Mouse (Mus musculus): Measurements from ENCODE around the gene Wnt9b. TPM values are rescaled to one million over a fixed set of nuclear protein-coding genes. Genes with fewer than 3 reads are reported as not detected.

Gene Wnt9b
- not detected for total RNA-seq (2023)

DNA sequence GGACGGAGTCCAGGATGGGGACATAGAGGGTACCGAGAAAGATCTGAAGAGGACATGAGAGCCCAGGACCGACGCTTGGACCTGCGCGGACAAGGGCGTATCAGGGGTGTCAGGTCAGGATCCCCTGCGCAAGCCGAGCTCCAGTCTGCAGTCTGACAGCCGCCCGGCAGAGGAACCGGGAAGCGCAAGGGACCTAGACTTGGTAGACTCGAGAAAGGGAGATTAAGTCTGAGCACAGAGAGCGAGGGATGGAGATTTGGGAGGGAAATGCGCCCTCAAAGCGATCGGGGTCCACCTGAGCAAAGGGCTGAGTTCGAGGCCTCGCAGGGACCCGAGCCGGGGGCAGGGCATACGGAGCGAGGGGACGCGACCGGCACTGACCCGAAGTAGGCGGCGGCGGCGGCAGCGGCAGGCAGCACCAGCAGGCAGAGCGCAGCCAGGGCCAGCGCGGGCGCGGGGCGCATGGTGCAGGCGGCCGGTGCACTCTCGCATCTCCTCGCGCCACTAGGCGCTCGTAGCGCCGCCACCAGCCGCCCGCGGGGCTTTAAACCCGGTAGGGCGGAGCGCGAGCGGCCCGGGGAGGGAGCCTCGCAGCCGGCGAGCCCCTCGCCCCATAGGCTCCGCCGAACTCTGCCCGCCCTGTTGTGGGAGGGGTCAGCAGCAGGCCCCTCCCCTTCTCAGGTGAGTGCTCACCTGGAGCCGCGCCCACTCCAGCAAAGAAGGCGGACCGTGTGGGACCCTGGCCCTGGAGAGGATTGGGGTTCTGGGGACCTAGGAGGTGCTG lies at the start of gene Wnt9b:
TSS of gene Wnt9b (minus strand) at position 516 of the 784 bp plus-strand sequence.

GRCm38 (mm10) chr11:103773387-103774227 lies 24.0 kb upstream of the Wnt9b start, which contains the start of gene Wnt3:
Gene Wnt3, plus strand, starts transcription at chr11:103774150.

DNA sequence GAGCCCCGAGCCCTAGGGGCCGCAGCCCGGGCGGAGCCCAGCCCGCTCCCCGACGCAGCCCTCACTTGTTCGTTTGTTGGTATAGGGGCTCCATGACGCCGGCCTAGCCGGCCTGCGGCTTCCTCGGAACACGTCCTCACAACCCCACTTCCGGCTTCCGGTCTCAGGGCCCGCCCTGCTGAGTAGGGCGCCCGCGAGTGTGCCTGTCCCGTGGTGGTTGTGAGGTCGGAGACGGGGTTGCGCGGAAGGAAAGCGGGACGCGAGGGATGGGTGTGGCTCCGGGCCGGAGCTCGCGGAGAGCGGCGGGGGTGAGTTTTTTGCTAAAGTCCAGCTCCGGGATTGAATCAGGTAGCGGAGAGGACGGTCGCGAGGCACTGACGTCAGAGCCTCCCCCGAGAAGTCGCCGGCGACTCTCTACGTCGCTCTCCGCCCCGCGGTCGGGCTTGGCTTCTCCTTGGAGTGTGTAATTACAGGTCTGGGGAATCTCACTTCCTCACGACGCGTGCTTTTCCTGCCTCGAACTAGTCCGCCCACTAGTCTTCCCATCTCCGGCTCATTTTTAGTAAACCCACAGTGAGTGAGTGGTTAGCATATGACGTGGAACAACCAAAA lies 52.0 kb downstream of the Wnt9b start, which contains the start of gene Gosr2:
TSS of gene Gosr2 (minus strand) at position 334 of the 612 bp plus-strand sequence.

Other genes starting within 250 kb of the Wnt9b start
- not detected for gene Lrrc37a, start 245.2 kb downstream of the Wnt9b start, total RNA-seq (2023)
- not detected for gene Gm884, start 128.7 kb downstream of the Wnt9b start, total RNA-seq (2023)
- gene Lyzl6, start 110.9 kb downstream of the Wnt9b start, total RNA-seq (2023) = not detected
- not detected for gene Rprml, start 100.3 kb downstream of the Wnt9b start, total RNA-seq (2023)
- 10 to 100 TPM; 44.0 to 46.4 TPM for gene Gosr2, start 51.9 kb downstream of the Wnt9b start, total RNA-seq (2023)
- gene Wnt3, start 24.3 kb upstream of the Wnt9b start, total RNA-seq (2023) = not detected
- 10 to 100 TPM; 45.6 to 48.6 TPM for gene Nsf, start 204.2 kb upstream of the Wnt9b start, total RNA-seq (2023)
- 10 to 100 TPM; 24.5 to 28.5 TPM for gene Arf2, start 216.9 kb upstream of the Wnt9b start, total RNA-seq (2023)